Mouse (Mus musculus) liver, adult (tissue): ENCODE results near the gene Rbm39.

Experiments
- GATA4 ChIP-seq: IDR thresholded peaks from 2 replicates; pipeline ENCODE4 v1.6.1; 2014; ENCODE audit warnings: mild to moderate bottlenecking, low read length; ENCODE audit not compliant: insufficient replicate concordance

Rbm39 gene

GRCm38 (mm10) chr2:156145486-156146130, 34.4 kb downstream of the Rbm39 start:
- no peak for TF ChIP-seq GATA4

DNA sequence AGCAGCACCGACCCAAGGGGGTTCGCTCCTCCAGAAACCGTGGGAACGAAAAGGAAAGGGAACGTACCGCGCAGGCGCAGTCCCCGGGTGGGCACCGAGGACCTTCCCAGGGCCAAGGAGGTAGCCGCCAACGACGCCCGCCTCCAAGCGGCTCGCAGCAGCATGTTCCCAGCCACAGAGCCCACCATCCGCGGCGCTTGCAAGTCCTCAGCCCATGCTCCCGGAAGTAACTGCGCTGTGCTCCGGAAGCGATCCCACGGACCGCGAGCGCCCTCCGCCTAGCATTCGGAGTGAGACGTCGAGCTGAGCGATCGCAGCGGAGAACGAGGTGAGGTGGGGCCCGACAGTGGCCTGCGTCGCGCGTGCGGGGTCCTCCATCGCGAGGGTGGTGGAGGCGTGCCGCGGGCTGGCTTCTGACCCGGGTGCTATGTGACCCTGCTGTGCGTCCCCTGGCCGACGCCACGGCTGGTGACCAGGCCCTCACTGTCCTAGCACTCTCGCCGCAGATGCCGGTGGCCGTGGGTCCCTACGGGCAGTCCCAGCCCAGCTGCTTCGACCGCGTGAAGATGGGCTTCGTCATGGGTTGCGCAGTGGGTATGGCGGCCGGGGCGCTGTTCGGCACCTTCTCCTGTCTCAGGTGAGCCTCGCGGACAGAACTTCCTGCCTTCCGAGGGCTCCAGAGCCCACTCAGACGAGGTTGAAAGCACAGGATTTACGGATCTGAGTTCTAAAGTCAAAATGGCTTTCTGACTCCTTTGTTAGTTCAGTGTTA, 35.9 kb downstream of the Rbm39 start, which contains the start of the genes Romo1 and Nfs1:
Romo1 (plus strand) TSS at position 87 of the 772 bp plus-strand sequence.
Nfs1 (minus strand) TSS at position 234 of the 772 bp plus-strand sequence.
- peak; percentile 47; the same call in 1 of the 2 replicates for TF ChIP-seq GATA4

GRCm38 (mm10) chr2:156143367-156143766, 36.7 kb downstream of the Rbm39 start:
- no peak for TF ChIP-seq GATA4

- no peak for TF ChIP-seq GATA4
Observed at GRCm38 (mm10) chr2:156142820-156143219, 37.2 kb downstream of the Rbm39 start.

GRCm38 (mm10) chr2:156135695-156136094, 44.3 kb downstream of the Rbm39 start:
- no peak for TF ChIP-seq GATA4

- TF ChIP-seq GATA4, result no peak
Observed at GRCm38 (mm10) chr2:156134161-156134560, 45.9 kb downstream of the Rbm39 start.

DNA sequence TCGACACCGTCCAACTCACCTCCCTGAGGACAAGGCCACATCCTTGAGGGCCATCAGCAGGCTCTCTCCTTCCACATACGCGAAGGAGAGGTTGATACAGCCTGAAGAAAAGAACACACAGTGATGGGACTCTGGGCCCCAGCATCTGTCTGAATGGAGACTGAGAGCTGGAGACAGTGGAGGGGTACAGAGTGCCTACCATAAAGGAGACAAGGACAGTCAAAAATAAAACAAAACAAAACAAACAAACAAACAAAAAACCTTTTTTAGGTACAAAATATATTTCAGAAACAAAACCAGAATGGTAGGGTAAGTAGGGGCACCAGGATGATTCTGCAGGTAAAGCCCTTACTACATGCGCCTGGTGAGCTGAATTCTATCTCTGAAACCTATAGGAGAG, 53.0 kb downstream of the Rbm39 start, which contains the start of gene Gm28036:
Gm28036 (minus strand) TSS at position 101 of the 400 bp plus-strand sequence.
- no peak for TF ChIP-seq GATA4

GRCm38 (mm10) chr2:156123731-156124130, 56.3 kb downstream of the Rbm39 start:
- TF ChIP-seq GATA4, result no peak

- no peak for TF ChIP-seq GATA4
Observed at GRCm38 (mm10) chr2:156119566-156119965, 60.5 kb downstream of the Rbm39 start.

GRCm38 (mm10) chr2:156111358-156112079, 68.5 kb downstream of the Rbm39 start, which contains the start of the genes Cpne1 and Rbm12:
Cpne1 (minus strand) TSS chr2:156111965.
Rbm12 (minus strand) TSS chr2:156111978.
- TF ChIP-seq GATA4, result no peak

DNA sequence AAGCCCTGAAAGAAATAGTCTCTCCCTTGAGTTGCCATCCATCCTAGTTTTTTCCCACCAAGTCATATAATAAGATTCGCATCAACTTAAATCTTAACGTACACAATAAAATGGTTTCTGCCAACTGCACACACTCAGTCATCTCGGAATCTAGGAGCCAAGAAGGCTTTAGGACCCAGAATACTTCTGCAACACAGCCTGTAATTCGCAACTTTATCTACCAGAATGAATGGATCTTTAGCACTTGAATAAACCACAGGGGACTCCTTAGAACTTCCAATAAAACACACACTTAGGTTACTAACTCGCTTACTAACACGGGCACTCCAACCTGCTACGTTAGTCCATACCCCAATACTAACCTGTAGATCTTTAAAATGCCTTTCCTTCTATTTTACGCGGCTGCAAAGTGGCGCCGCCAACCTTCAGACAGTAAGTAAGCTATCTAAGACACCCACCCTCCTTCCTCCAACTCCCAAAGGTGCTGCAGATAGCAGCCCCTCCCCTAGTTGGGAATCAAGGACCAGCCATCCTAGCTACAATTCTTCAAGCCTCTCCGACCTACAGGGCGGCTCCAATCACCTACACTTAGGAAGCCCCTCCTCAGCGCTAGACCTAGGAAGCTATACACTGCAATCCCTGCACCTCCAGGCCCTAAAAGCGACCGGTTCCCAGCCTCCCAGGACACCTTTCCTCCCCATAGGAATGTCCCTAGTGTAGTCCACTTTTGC, 69.2 kb downstream of the Rbm39 start:
- no peak for TF ChIP-seq GATA4
